Mouse (Mus musculus) stomach, embryonic 14.5 days (tissue): Measurements from ENCODE around the gene Robo3. TPM values are rescaled to one million over a fixed set of nuclear protein-coding genes. Genes with fewer than 3 reads are reported as not detected.

Source experiments
- ATAC-seq: fragments of 200-750 bp; cut with Nextera tagmentation; 2 replicates; pipeline ENCODE4 v1.8.0; 2017; ENCODE audit warnings: low read depth, moderate TSS enrichment; ENCODE audit not compliant: insufficient number of reproducible peaks, insufficient read depth, low FRiP score
- H3K27ac ChIP-seq: fragments of 300-500 bp; sonication (generic); 2 replicates; pipeline ENCODE4 v1.5.1; 2014; ENCODE audit warnings: mild to moderate bottlenecking, low read length, moderate library complexity, mixed read lengths
- H3K27me3 ChIP-seq: fragments of 300-500 bp; sonication (generic); 2 replicates; pipeline ENCODE4 v1.6.1; 2014; ENCODE audit warnings: low read length, control low read depth, mixed read lengths; ENCODE audit not compliant: control insufficient read depth, insufficient read depth
- H3K36me3 ChIP-seq: fragments of 300-500 bp; sonication (generic); 2 replicates; pipeline ENCODE4 v1.6.1; 2014; ENCODE audit warnings: mild to moderate bottlenecking, control low read depth, low read length, moderate library complexity, mixed read lengths; ENCODE audit not compliant: control insufficient read depth, insufficient read depth
- H3K4me1 ChIP-seq: fragments of 300-500 bp; sonication (generic); 2 replicates; pipeline ENCODE4 v1.6.1; 2014; ENCODE audit warnings: low read length, control low read depth, mixed read lengths; ENCODE audit not compliant: control insufficient read depth, insufficient read depth
- H3K4me2 ChIP-seq: fragments of 300-500 bp; sonication (generic); replicated peaks from 2 replicates; pipeline ENCODE4 v1.6.1; 2014; ENCODE audit warnings: low read depth, low read length, control low read depth
- H3K4me3 ChIP-seq: fragments of 300-500 bp; sonication (generic); 2 replicates; pipeline ENCODE4 v1.5.1; 2014; ENCODE audit warnings: low read depth, low read length, control low read depth
- H3K9ac ChIP-seq: fragments of 300-500 bp; sonication (generic); replicated peaks from 2 replicates; pipeline ENCODE4 v1.6.1; 2014; ENCODE audit warnings: low read depth, mild to moderate bottlenecking, control low read depth, low read length, moderate library complexity, mixed read lengths
- H3K9me3 ChIP-seq: fragments of 300-500 bp; sonication (generic); 2 replicates; pipeline ENCODE4 v1.6.1; 2016; ENCODE audit warnings: low read depth, low read length, control low read depth; ENCODE audit not compliant: control insufficient read depth
- WGBS: fragments of 180-500 bp; shearing (Covaris S2); extraction: QIAGEN DNeasy Blood & Tissue Kit; methylation state at CpG from one replicate; pipeline ENCODE4 v1.1.7; 2014; 5-methylcytosine and 5-hydroxymethylcytosine counted together
- polyA plus RNA-seq: library from polyadenylated mRNA; unstranded; fragments of >200 nt; fragmentation: Nextera tagmentation; extraction: Ambion mirVana; gene quantifications from 2 replicates; pipeline ENCODE4 v1.2.1, GENCODE M21; 2014

Robo3 gene
- polyA plus RNA-seq, 1 experiment from 2014 or later, result not detected

DNA sequence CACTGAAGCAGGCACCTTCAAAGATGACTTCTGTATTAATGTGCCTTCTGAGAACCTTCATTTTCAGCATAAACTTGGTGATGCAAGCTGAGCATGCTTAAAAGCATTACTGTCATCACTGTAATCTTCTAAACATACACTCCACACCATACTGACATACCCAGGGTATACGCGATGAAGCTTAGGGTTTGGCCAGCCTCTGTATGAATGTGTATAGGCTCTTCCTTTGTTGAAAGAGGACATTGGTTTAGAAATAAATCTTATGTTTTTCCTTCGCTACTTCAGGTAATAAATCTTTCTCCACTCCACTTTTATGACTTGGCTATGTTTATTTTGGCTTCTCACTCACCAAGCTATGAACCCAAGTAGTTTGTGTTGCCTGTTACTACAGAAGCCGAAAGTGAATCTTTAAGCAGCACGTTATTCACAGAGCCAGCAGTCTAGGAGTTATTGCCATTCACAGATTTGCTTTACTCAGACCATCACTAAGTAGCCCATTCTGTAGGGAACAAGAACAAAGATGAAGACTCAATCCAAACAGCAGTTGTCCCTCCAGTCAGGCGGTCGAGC, 61.7 kb downstream of the Robo3 start:
- WGBS, result 79% methylated on average over 7 of the region's 7 CpGs
- no peak overlapping the region for H3K27ac ChIP-seq
- no peak for ATAC-seq

GRCm38 (mm10) chr9:37368860-37369259, 64.2 kb downstream of the Robo3 start:
- Histone ChIP-seq H3K9ac (no peak overlapping the region), H3K4me2 (no peak overlapping the region), H3K4me3 (no peak overlapping the region), H3K4me1 (no peaks in the 10 kb centered on the region), H3K27ac (no peak overlapping the region), H3K36me3 (no peaks in the 10 kb centered on the region), H3K9me3 (no peaks in the 10 kb centered on the region), H3K27me3 (no peaks in the 10 kb centered on the region)
- ATAC-seq, result no peak
- 69% methylated on average over 8 of the region's 8 CpGs for WGBS

More for the DNA sequence above, 61.7 kb downstream of the Robo3 start:
- no peaks in the 10 kb centered on the region for H3K9me3 ChIP-seq
- H3K4me2 ChIP-seq, result no peak overlapping the region
- H3K27me3 ChIP-seq, result no peaks in the 10 kb centered on the region
- no peaks in the 10 kb centered on the region for H3K4me1 ChIP-seq
- H3K4me3 ChIP-seq, result no peak overlapping the region
- no peak overlapping the region for H3K9ac ChIP-seq
- no peaks in the 10 kb centered on the region for H3K36me3 ChIP-seq

DNA sequence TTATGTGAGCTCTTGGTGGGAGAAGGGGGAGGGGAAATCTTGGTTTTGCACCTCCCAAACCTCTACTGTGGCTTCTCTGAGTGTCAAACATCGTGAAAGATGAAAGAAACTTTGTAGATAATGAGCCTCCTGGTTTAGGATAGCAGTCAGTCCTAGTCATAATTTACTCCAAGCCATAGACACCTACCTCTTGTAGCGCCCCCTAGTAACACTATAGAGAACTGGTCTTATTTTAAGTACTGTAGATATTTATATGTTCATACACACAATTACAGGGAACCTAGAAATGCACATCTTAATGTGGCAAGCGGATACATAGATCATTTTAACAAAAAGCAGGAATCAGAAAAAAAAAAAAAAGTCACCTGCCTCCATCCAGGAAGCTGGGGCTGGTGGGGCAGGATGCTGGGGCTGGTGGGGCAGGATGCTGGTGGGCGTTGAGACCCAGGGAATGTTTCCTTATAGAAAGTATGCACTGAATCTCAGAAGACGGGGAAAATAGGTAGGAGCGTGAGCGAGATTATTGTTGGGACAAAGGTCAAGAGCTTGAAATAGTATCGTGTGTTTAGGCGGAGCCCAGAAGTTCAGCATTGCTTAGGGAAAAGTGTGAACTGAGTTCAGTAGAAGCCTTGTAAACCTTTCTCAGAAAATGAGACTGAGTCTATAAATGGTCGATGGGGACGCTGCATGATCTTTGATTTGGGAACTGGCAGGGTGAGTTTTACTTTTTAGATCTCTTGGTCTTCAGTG, 64.8 kb downstream of the Robo3 start:
- Histone ChIP-seq H3K4me3 (no peak overlapping the region), H3K9ac (no peak overlapping the region), H3K4me2 (no peak overlapping the region), H3K36me3 (no peaks in the 10 kb centered on the region), H3K27me3 (no peaks in the 10 kb centered on the region), H3K9me3 (no peaks in the 10 kb centered on the region), H3K4me1 (no peaks in the 10 kb centered on the region), H3K27ac (no peak overlapping the region)
- ATAC-seq, result no peak
- WGBS, result 61% methylated on average over 11 of the region's 11 CpGs

DNA sequence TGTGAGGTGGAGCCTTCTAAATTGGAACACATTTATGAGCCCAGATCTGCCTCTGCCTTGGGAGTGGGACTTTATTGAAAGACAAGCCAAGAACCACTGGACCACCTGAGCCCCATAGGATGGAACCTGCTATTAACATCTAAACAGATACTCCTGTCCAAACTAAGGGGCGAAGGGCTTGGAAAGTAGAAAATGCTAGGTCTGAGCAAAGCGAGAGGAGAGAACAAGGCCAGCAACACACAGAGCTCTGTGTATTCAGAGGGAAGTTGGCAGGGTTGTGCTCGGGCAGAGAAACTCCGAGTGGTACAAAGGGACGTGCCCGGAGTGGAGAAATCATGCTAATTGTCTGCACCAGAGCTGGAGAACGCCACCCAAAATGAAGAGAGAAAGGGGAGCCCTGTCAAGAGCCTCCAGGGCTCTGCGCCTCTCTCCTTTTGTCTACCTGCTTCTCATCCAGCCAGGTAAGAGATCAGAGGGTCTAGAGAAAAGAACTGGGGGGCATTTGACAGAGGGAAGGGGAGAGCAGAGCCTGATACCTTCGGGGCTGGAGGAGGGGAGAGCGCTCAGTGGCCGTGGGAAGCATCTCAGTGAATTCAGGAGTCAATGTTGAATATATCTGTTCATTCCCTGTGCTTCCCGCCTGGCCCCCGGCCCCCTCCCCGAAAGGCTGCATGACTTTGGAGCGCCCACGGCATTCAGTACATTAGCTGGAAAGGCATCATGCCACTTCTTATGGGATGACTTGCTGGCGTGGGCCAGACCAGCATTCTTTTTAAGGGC, 65.6 kb downstream of the Robo3 start, which contains the start of gene Hepacam:
Gene Hepacam, plus strand, starts transcription at position 51 of the 780 bp plus-strand sequence.
- WGBS, result 88% methylated on average over 17 of the region's 17 CpGs
- no peaks in the 10 kb centered on the region for H3K36me3 ChIP-seq
- no peaks in the 10 kb centered on the region for H3K4me1 ChIP-seq
- H3K27me3 ChIP-seq, result no peaks in the 10 kb centered on the region
- H3K4me3 ChIP-seq, result no peak within 1 kb of the TSS
- no peak within 1 kb of the TSS for H3K27ac ChIP-seq
- no peak within 1 kb of the TSS for H3K4me2 ChIP-seq
- no peak within 1 kb of the TSS for H3K9ac ChIP-seq
- no peak for ATAC-seq
- no peaks in the 10 kb centered on the region for H3K9me3 ChIP-seq

GRCm38 (mm10) chr9:37365706-37366105, 67.3 kb downstream of the Robo3 start:
- H3K4me2 ChIP-seq, result no peak overlapping the region
- no peaks in the 10 kb centered on the region for H3K9me3 ChIP-seq
- H3K27ac ChIP-seq, result no peak overlapping the region
- 53% methylated on average over 5 of the region's 5 CpGs for WGBS
- no peak overlapping the region for H3K4me3 ChIP-seq
- H3K36me3 ChIP-seq, result no peaks in the 10 kb centered on the region
- H3K4me1 ChIP-seq, result no peaks in the 10 kb centered on the region
- ATAC-seq, result no peak
- H3K27me3 ChIP-seq, result no peaks in the 10 kb centered on the region
- no peak overlapping the region for H3K9ac ChIP-seq

Other genes starting within 250 kb of the Robo3 start
- gene Tmem218, start 225.0 kb downstream of the Robo3 start, polyA plus RNA-seq, result 12.5 and 13.3 TPM in 2 replicates
- 1.1 and 2.1 TPM in 2 replicates for gene Slc37a2, start 177.5 kb downstream of the Robo3 start, polyA plus RNA-seq
- gene Ccdc15, start 84.8 kb downstream of the Robo3 start, polyA plus RNA-seq, result 8.6 and 9.9 TPM in 2 replicates
- not detected in 2 replicates for gene Hepacam, start 65.9 kb downstream of the Robo3 start, polyA plus RNA-seq
- gene Robo4, start 31.3 kb downstream of the Robo3 start, polyA plus RNA-seq, result 8.9 and 12.0 TPM in 2 replicates
- gene Msantd2, start 56.1 kb upstream of the Robo3 start, polyA plus RNA-seq, result 33.2 and 38.9 TPM in 2 replicates
- gene Esam, start 94.8 kb upstream of the Robo3 start, polyA plus RNA-seq, result 57.9 and 58.3 TPM in 2 replicates
- gene Vsig2, start 106.0 kb upstream of the Robo3 start, polyA plus RNA-seq, result 44.3 and 56.9 TPM in 2 replicates
- gene Nrgn, start 119.7 kb upstream of the Robo3 start, polyA plus RNA-seq, result 4.7 and 5.7 TPM in 2 replicates
- 12.7 and 14.0 TPM in 2 replicates for gene Siae, start 122.5 kb upstream of the Robo3 start, polyA plus RNA-seq
- 5.3 and 7.4 TPM in 2 replicates for gene Spa17, start 180.5 kb upstream of the Robo3 start, polyA plus RNA-seq
- 161 and 166 TPM in 2 replicates for gene Tbrg1, start 224.1 kb upstream of the Robo3 start, polyA plus RNA-seq
- not detected in 2 replicates for gene Panx3, start 236.0 kb upstream of the Robo3 start, polyA plus RNA-seq